Comparison of ENCODE assay signal across 14 mouse cellular contexts in the genomic region with DNA sequence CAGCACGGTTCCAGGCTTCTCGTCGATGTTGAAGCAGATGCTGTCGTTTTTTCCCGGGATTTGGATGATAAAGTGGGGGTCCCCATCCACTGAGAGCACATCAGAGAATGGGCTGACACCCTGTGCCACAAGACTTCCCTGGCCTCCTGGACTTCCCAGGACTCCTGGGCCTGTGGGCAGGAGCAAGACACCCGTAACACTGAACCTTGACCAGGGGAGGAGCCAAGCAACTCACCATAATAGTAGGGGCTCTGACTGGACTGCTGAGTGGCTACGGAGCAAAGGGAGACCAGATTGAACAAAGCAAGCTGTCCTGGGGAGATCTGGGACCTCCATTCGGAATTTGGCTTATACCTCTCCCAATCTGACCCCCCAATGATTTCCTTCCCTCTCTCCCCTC. TPM values are rescaled to one million over a fixed set of nuclear protein-coding genes. Genes with fewer than 3 reads are reported as not detected.
"Had no signal": no experiment of that assay in that cellular context is flagged by ENCODE, and none has a peak within 500 bp of the region (broad histone marks: within the 10 kb centered on the region; RNA-seq: fewer than 3 reads in every experiment).

No protein-coding gene starts in this region.

- H3K9ac ChIP-seq: liver, embryonic 13.5 days; liver, postnatal 0 days; lung, embryonic 15.5 days; midbrain, embryonic 12.5 days; neural tube, embryonic 13.5 days had no signal

- H3K9me3 ChIP-seq: limb, embryonic 10.5 days; liver, embryonic 13.5 days; lung, embryonic 15.5 days; midbrain, embryonic 12.5 days; neural tube, embryonic 13.5 days had no signal

- H3K4me3 ChIP-seq: left cerebral cortex, adult 2 months; limb, embryonic 10.5 days; liver, embryonic 13.5 days; lung, embryonic 15.5 days; midbrain, embryonic 12.5 days; neural tube, embryonic 13.5 days had no signal

- H3K4me2 ChIP-seq: liver, embryonic 13.5 days; lung, embryonic 15.5 days; midbrain, embryonic 12.5 days; neural tube, embryonic 13.5 days had no signal

- ATAC-seq: hindbrain, embryonic 16.5 days; inflammation-experienced regulatory T-cells, adult 6 months; liver, postnatal 0 days; midbrain, embryonic 16.5 days had no signal

- H3K27ac ChIP-seq: left cerebral cortex, adult 2 months; limb, embryonic 10.5 days; liver, embryonic 13.5 days; lung, embryonic 15.5 days; macrophage; midbrain, embryonic 12.5 days; neural tube, embryonic 13.5 days had no signal

- H3K36me3 ChIP-seq: limb, embryonic 10.5 days; liver, embryonic 13.5 days; lung, embryonic 15.5 days; midbrain, embryonic 12.5 days; neural tube, embryonic 13.5 days had no signal

- H3K27me3 ChIP-seq: liver, embryonic 13.5 days; lung, embryonic 15.5 days; midbrain, embryonic 12.5 days; neural tube, embryonic 13.5 days had no signal

- DNase-seq: liver, embryonic 13.5 days; liver, postnatal 0 days; right cerebral cortex, postnatal 25 days; thymus, adult 18-20 months; thymus, postnatal 14 days had no signal

- H3K4me1 ChIP-seq: limb, embryonic 10.5 days; midbrain, embryonic 12.5 days; neural tube, embryonic 13.5 days had no signal

RNA-seq across cellular contexts. Expression of a gene that starts 10.9 kb away (rescaled TPM):
- polyA plus RNA-seq: inflammation-experienced regulatory T-cells, adult 6 months; limb, embryonic 10.5 days; macrophage had no signal

RNA-seq across cellular contexts. Expression of a gene that starts 26.4 kb away (rescaled TPM):
- polyA plus RNA-seq: hindbrain, embryonic 16.5 days; inflammation-experienced regulatory T-cells, adult 6 months; limb, embryonic 10.5 days; macrophage; midbrain, embryonic 12.5 days; midbrain, embryonic 16.5 days; neural tube, embryonic 13.5 days had no signal

RNA-seq across cellular contexts. Expression of a gene that starts 30.4 kb away (rescaled TPM):
- polyA plus RNA-seq: hindbrain, embryonic 16.5 days; inflammation-experienced regulatory T-cells, adult 6 months; limb, embryonic 10.5 days; macrophage; midbrain, embryonic 12.5 days; midbrain, embryonic 16.5 days had no signal

RNA-seq across cellular contexts. Expression of a gene that starts 33.6 kb away (rescaled TPM):
- polyA plus RNA-seq: macrophage had no signal
